Mouse (Mus musculus): ENCODE results near the gene Arpc4. TPM values are rescaled to one million over a fixed set of nuclear protein-coding genes. Genes with fewer than 3 reads are reported as not detected.
A peak's percentile ranks its signal among the peaks of the same experiment; 100 is the strongest.

The Arpc4 gene
- total and polyA plus RNA-seq, 3 experiments, result 231 to 375 TPM; not detected in 1

DNA sequence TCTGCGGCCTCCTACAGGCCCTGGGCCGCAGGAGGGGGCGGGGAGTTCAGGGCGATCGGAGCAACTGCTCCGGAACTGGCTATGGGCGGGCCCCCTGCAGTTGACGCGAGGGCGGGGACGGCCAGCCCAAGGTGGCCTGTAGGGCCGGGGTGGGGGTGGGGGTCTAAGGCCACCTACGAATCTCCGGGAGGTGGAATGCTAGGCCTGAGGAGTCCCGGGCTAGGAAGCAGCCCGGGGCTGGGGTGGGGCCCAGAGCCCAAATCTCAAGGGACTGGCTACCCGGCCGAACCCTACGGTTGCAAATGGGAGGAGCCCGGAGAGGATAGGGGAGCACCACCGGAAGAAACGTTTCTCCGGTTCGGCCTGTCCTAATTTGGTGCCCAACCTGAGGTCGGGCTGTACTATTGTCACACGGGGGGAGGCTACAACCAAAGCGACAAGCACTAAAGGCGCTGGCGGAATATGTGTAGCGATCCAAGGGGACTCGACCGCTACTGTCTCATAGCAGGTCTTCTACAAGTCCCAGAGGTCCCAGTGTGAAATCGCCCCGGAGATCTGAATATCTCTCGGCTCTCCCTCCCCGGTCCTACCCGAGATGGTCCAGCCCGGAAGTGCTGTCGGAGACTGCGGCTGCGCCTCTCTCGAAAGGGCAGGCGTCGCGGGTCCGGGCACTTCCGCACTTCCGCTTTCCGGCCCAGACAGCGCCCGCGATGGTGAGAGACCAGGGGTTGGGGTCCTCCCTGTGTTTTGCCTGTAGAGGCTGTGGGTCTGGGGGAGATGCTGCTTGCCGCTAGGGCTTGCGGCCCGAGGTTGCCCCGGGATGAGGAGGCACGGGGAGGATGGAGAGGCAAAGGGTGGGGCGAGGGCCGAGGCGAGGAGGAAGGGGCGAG is at the start of gene Arpc4, which contains the start of gene Tada3 (continued):
- TF ChIP-seq POLR2A (IDR thresholded peaks at IDR 0.05; ENCODE audit: control insufficient read depth in 1 of 2, insufficient read depth in 1 of 2, low read depth in 1 of 2, low read length in 2 of 2, poor library complexity in 1 of 2), result peak; percentile 74 to 77
- no peak for TF ChIP-seq MAFK (IDR thresholded peaks at IDR 0.05; ENCODE audit: borderline replicate concordance, low read depth, low read length)
- TF ChIP-seq NELFE (IDR thresholded peaks at IDR 0.05; ENCODE audit: low read depth, low read length), result peak; percentile 84
- no peak; the same call in none of the 2 replicates for TF ChIP-seq KAT2A (conservative IDR thresholded peaks at IDR 0.05; ENCODE audit: low read depth, low read length)
- TF ChIP-seq EP300 (IDR thresholded peaks at IDR 0.05; ENCODE audit: low read depth in 1 of 2, low read length in 2 of 2), result peak in 1 of 2 experiments; percentile 25; a peak in 2 of 4 replicates

DNA sequence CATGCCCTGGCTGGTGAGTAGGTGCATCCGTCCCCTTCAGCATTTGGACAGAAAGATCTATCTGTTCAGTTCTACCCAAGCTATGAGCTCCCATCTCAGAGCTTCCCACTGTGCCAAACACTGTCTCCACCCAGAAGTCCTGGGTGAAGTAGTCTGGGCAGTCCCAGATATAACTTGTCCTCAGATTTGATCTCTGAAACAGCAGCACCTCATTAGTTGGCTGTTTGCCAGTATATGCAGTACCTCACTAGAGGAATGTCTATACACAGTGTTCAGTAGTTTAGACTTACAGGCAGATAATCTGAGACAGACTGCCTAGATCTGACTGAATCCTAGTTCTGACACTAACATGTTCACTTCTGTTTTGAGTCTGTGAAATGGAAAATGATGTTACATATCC is 48.5 kb upstream of the Arpc4 start:
- H3K79me2 ChIP-seq (ENCODE audit: control insufficient read depth, insufficient read depth, low read length, poor library complexity), result no peaks in the 10 kb centered on the region
- no peak overlapping the region for H3K9ac ChIP-seq (ENCODE audit: control insufficient read depth, low read depth, low read length, poor library complexity, severe bottlenecking)
- H3K9me3 ChIP-seq (replicated peaks; ENCODE audit: insufficient read depth, low read length), result no peaks in the 10 kb centered on the region
- peak overlapping the region; percentile 21; the same call in 1 of the 2 replicates for H3K27ac ChIP-seq (ENCODE audit: control insufficient read depth, low read depth, low read length)
- H3K4me1 ChIP-seq (ENCODE audit: control insufficient read depth in 1 of 2, insufficient read depth in 2 of 2, low read length in 2 of 2), result peaks cover 9 to 23% of the 10 kb centered on the region in 2 experiments
- peaks cover 2 to 24% of the 10 kb centered on the region in 2 experiments; a peak in 3 of 4 replicates for H3K36me3 ChIP-seq (ENCODE audit: control insufficient read depth in 1 of 2, insufficient read depth in 2 of 2, low read length in 2 of 2)
- TF ChIP-seq ZNF384 (IDR thresholded peaks at IDR 0.05; ENCODE audit: low read depth, low read length), result no peak
- 0 out of 2 replicates have a peak, but pooled peaks have one; percentile 32 for TF ChIP-seq TCF12 (IDR thresholded peaks at IDR 0.05; ENCODE audit: low read depth, low read length)
- 0 out of 2 replicates have a peak, but pooled peaks have one; percentile 6 for TF ChIP-seq GATA1 (IDR thresholded peaks at IDR 0.05; ENCODE audit: low read depth, low read length)
- no peak for TF ChIP-seq SIN3A (IDR thresholded peaks at IDR 0.05; ENCODE audit: low read length)
- TF ChIP-seq EP300 (IDR thresholded peaks at IDR 0.05; ENCODE audit: low read depth in 1 of 2, low read length in 2 of 2), result peak; percentile 17 to 55; a peak in 2 of 4 replicates
- 0 out of 2 replicates have a peak, but pooled peaks have one; percentile 7 for TF ChIP-seq ETS1 (IDR thresholded peaks at IDR 0.05; ENCODE audit: low read depth, low read length)
- TF ChIP-seq RCOR1 (IDR thresholded peaks at IDR 0.05; ENCODE audit: low read depth, low read length), result 0 out of 2 replicates have a peak, but pooled peaks have one; percentile 34
- H3K27me3 ChIP-seq (ENCODE audit: control insufficient read depth in 1 of 2, insufficient read depth in 2 of 2, low read length in 2 of 2), result no peaks in the 10 kb centered on the region
- peak; percentile 64 for DNase-seq (ENCODE audit: low read depth, low spot score)
- no peak overlapping the region for H3K4me3 ChIP-seq (ENCODE audit: control insufficient read depth in 1 of 2, insufficient read depth in 1 of 2, low read depth in 2 of 2, low read length in 2 of 2)

DNA sequence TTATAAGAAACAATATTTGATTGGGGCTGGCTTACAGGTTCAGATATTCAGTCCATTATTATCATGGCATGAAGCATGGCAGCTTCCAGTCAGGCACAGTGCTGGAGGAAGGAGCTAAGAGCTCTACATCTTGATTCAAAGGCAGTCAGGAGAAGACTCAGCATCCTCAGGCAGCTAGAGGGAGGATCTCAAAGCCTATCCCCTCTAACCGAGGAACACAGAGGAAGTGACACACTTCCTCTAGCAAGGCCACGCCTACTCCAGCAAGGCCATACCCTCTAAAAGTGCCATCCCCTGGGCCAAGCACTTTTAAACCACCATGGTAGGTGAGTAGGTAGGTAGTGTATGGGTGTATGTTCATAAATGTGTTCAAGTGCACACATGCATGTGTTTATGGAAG is 47.4 kb upstream of the Arpc4 start:
- no peaks in the 10 kb centered on the region for H3K27me3 ChIP-seq (ENCODE audit: control insufficient read depth in 1 of 2, insufficient read depth in 2 of 2, low read length in 2 of 2)
- H3K4me3 ChIP-seq (ENCODE audit: control insufficient read depth in 1 of 2, insufficient read depth in 1 of 2, low read depth in 2 of 2, low read length in 2 of 2), result no peak overlapping the region; a peak in 1 of 4 replicates
- peaks cover 9 to 23% of the 10 kb centered on the region in 2 experiments for H3K4me1 ChIP-seq (ENCODE audit: control insufficient read depth in 1 of 2, insufficient read depth in 2 of 2, low read length in 2 of 2)
- H3K36me3 ChIP-seq (ENCODE audit: control insufficient read depth in 1 of 2, insufficient read depth in 2 of 2, low read length in 2 of 2), result peaks cover 0 to 24% of the 10 kb centered on the region in 2 experiments; a peak in 2 of 4 replicates
- H3K9me3 ChIP-seq (replicated peaks; ENCODE audit: insufficient read depth, low read length), result no peaks in the 10 kb centered on the region
- H3K27ac ChIP-seq (ENCODE audit: control insufficient read depth, low read depth, low read length), result peak overlapping the region; percentile 47
- no peak for TF ChIP-seq GABPA (IDR thresholded peaks at IDR 0.05; ENCODE audit: low read depth, low read length)
- no peak for TF ChIP-seq ZMIZ1 (IDR thresholded peaks at IDR 0.05; ENCODE audit: low read depth, low read length)
- TF ChIP-seq ETS1 (IDR thresholded peaks at IDR 0.05; ENCODE audit: low read depth, low read length), result no peak
- TF ChIP-seq NELFE (IDR thresholded peaks at IDR 0.05; ENCODE audit: low read depth, low read length), result peak; percentile 44; the same call in 1 of the 2 replicates
- TF ChIP-seq HCFC1 (IDR thresholded peaks at IDR 0.05; ENCODE audit: low read depth, low read length), result peak; percentile 52
- TF ChIP-seq MYC (IDR thresholded peaks at IDR 0.05; ENCODE audit: low read depth, low read length), result no peak
- no peak for TF ChIP-seq MAZ (IDR thresholded peaks at IDR 0.05; ENCODE audit: low read depth, low read length)
- TF ChIP-seq TBP (IDR thresholded peaks at IDR 0.05; ENCODE audit: low read depth, low read length), result peak; percentile 84
- no peak for TF ChIP-seq JUND (IDR thresholded peaks at IDR 0.05; ENCODE audit: low read depth, low read length)
- peak in 1 of 2 experiments; percentile 73; a peak in 2 of 4 replicates for TF ChIP-seq POLR2A (IDR thresholded peaks at IDR 0.05; ENCODE audit: control insufficient read depth in 1 of 2, insufficient read depth in 1 of 2, low read depth in 1 of 2, low read length in 2 of 2, poor library complexity in 1 of 2)
- no peaks in the 10 kb centered on the region for H3K79me2 ChIP-seq (ENCODE audit: control insufficient read depth, insufficient read depth, low read length, poor library complexity)
- H3K9ac ChIP-seq (ENCODE audit: control insufficient read depth, low read depth, low read length, poor library complexity, severe bottlenecking), result no peak overlapping the region
- peak; percentile 88 for DNase-seq (ENCODE audit: low read depth, low spot score)

Measured in MEL (cell line).